Mouse (Mus musculus) heart, embryonic 12.5 days (tissue): ENCODE data around the gene Cd244a. TPM values are rescaled to one million over a fixed set of nuclear protein-coding genes. Genes with fewer than 3 reads are reported as not detected.

Experiments
- ATAC-seq: fragments of 200-750 bp; cut with Nextera tagmentation; 2 replicates; pipeline ENCODE4 v1.8.0; 2017; ENCODE audit warnings: moderate TSS enrichment, moderate library complexity; ENCODE audit not compliant: insufficient number of reproducible peaks, low FRiP score
- H3K27ac ChIP-seq: fragments of 300-500 bp; sonication (generic); 2 replicates; pipeline ENCODE4 v1.5.1; 2016; ENCODE audit warnings: mild to moderate bottlenecking, moderate library complexity; ENCODE audit not compliant: poor library complexity, severe bottlenecking
- H3K27me3 ChIP-seq: fragments of 300-500 bp; sonication (generic); replicated peaks from 2 replicates; pipeline ENCODE4 v1.6.1; 2016; ENCODE audit warnings: mild to moderate bottlenecking, moderate library complexity
- H3K36me3 ChIP-seq: fragments of 300-500 bp; sonication (generic); 2 replicates; pipeline ENCODE4 v1.6.1; 2016; ENCODE audit warnings: mild to moderate bottlenecking, moderate library complexity
- H3K4me1 ChIP-seq: fragments of 300-500 bp; sonication (generic); replicated peaks from 2 replicates; pipeline ENCODE4 v1.6.1; 2016; ENCODE audit warnings: mild to moderate bottlenecking
- H3K4me2 ChIP-seq: fragments of 300-500 bp; sonication (generic); 2 replicates; pipeline ENCODE4 v1.6.1; 2016; ENCODE audit warnings: mild to moderate bottlenecking, moderate library complexity
- H3K4me3 ChIP-seq: fragments of 300-500 bp; sonication (generic); 2 replicates; pipeline ENCODE4 v1.5.1; 2016; ENCODE audit warnings: mild to moderate bottlenecking
- H3K9ac ChIP-seq: fragments of 300-500 bp; sonication (generic); 2 replicates; pipeline ENCODE4 v1.6.1; 2016; ENCODE audit warnings: mild to moderate bottlenecking, moderate library complexity
- H3K9me3 ChIP-seq: fragments of 300-500 bp; sonication (generic); replicated peaks from 2 replicates; pipeline ENCODE4 v1.6.1; 2016; ENCODE audit warnings: mild to moderate bottlenecking, moderate library complexity
- WGBS: fragments of 180-500 bp; shearing (Covaris S2); methylation state at CpG from one replicate; pipeline ENCODE4 v1.1.7; 2016; 5-methylcytosine and 5-hydroxymethylcytosine counted together
- polyA plus RNA-seq: library from polyadenylated mRNA; unstranded; fragments of >200 nt; fragmentation: Nextera tagmentation; extraction: Ambion mirVana; gene quantifications from 2 replicates; pipeline ENCODE4 v1.2.1, GENCODE M21; 2016

Cd244a gene
- polyA plus RNA-seq, 1 experiment from 2014 or later = not detected

DNA sequence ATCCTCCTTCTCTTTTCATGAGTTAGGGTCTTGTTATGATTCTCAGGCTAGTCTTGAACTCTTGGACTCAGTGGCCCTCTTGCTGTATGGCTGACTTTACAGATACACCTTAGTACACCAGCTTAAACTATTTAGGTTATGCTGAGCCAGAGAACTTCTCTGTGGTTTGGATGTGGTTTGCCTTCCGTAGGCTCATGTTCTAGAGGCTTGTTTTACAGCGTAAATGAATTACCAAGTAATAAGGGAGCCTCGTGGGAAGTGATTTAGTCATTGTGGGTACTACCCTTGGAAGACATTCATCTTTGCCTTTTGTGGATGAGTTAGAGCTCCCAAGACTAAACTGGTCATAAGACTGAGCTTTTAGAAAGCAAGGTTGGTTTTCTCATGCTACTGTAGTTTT is 68.8 kb downstream of the Cd244a start:
- ATAC-seq = no peak
- H3K27me3 ChIP-seq = no peaks in the 10 kb centered on the region
- no peaks in the 10 kb centered on the region for H3K36me3 ChIP-seq
- H3K4me1 ChIP-seq = no peaks in the 10 kb centered on the region
- H3K27ac ChIP-seq = no peak overlapping the region
- no peak overlapping the region for H3K4me3 ChIP-seq
- WGBS = 81% methylated on average over 3 of the region's 3 CpGs
- no peak overlapping the region for H3K4me2 ChIP-seq
- no peak overlapping the region for H3K9ac ChIP-seq
- no peaks in the 10 kb centered on the region for H3K9me3 ChIP-seq

- WGBS = 66% methylated on average over 6 of the region's 6 CpGs
- Histone ChIP-seq H3K36me3 (no peaks in the 10 kb centered on the region), H3K9me3 (no peaks in the 10 kb centered on the region)
Measured at GRCm38 (mm10) chr1:171629168-171629567, 70.2 kb downstream of the Cd244a start.

GRCm38 (mm10) chr1:171630041-171630440 is 71.0 kb downstream of the Cd244a start:
- Histone ChIP-seq H3K9ac (no peak overlapping the region), H3K4me1 (no peaks in the 10 kb centered on the region)
- 76% methylated on average over 7 of the region's 7 CpGs for whole genome bisulfite sequencing

More at GRCm38 (mm10) chr1:171629168-171629567, 70.2 kb downstream of the Cd244a start:
- no peak overlapping the region for H3K27ac ChIP-seq
- H3K4me3 ChIP-seq = no peak overlapping the region
- no peak overlapping the region for H3K4me2 ChIP-seq
- no peak overlapping the region for H3K9ac ChIP-seq
- no peaks in the 10 kb centered on the region for H3K27me3 ChIP-seq
- ATAC-seq = no peak
- no peaks in the 10 kb centered on the region for H3K4me1 ChIP-seq

GRCm38 (mm10) chr1:171630912-171631311 is 71.9 kb downstream of the Cd244a start:
- Histone ChIP-seq H3K4me1 (no peaks in the 10 kb centered on the region), H3K4me3 (no peak overlapping the region), H3K27me3 (no peaks in the 10 kb centered on the region), H3K27ac (no peak overlapping the region), H3K36me3 (no peaks in the 10 kb centered on the region), H3K9ac (no peak overlapping the region), H3K4me2 (no peak overlapping the region), H3K9me3 (no peaks in the 10 kb centered on the region)
- 75% methylated on average over 4 of the region's 4 CpGs for WGBS
- ATAC-seq = no peak

More at GRCm38 (mm10) chr1:171630041-171630440, 71.0 kb downstream of the Cd244a start:
- Histone ChIP-seq H3K9me3 (no peaks in the 10 kb centered on the region), H3K4me3 (no peak overlapping the region), H3K27ac (no peak overlapping the region), H3K36me3 (no peaks in the 10 kb centered on the region), H3K4me2 (no peak overlapping the region), H3K27me3 (no peaks in the 10 kb centered on the region)
- ATAC-seq = no peak

DNA sequence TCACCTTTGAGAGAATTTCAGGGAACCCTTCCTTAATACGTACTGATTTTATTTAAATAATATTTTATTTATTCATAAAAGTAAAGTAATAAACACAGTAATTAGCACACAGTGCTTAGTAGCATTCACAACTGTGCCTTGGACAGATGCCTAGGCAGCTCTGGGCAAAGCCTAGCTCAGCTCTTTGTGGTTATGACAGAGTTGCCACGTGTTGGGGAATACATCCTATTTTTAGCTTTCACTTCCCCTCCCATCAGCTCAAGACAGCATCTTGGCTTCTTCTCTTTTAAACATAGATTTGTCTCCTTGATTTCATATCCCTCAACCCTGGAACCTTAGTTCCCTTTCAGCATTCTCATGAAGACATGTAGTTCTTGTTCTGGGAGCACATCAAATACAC is 72.5 kb downstream of the Cd244a start:
- 53% methylated on average over 2 of the region's 2 CpGs for WGBS
- Histone ChIP-seq H3K27me3 (no peaks in the 10 kb centered on the region), H3K4me3 (no peak overlapping the region), H3K9ac (no peak overlapping the region), H3K9me3 (no peaks in the 10 kb centered on the region), H3K4me1 (no peaks in the 10 kb centered on the region), H3K36me3 (no peaks in the 10 kb centered on the region), H3K4me2 (no peak overlapping the region), H3K27ac (no peak overlapping the region)
- no peak; the same call in 1 of the 2 replicates for ATAC-seq

- ATAC-seq = no peak
- no peaks in the 10 kb centered on the region for H3K9me3 ChIP-seq
- H3K27me3 ChIP-seq = no peaks in the 10 kb centered on the region
Measured at GRCm38 (mm10) chr1:171635696-171636095, 76.7 kb downstream of the Cd244a start.

DNA sequence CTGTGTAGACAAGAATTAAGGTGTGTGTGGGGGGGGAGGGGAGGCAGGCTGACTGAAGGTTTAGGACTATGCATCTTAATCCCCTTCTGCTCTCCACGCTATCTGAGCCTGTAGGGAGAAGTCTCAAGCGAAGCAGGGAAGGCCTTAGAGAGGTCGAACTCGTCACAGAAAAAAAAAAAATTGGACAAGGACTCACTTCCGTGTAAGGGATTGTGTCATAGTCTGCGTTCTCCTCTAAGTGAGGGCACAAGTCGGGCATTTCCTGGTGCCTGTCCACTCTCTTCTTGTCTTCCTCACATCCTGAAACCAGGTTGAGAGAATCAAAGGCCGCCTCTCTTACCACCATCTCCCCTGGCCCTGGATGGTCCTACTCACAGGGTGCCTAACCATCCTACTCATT is 78.1 kb downstream of the Cd244a start:
- no peak for ATAC-seq
- no peak overlapping the region for H3K4me2 ChIP-seq
- H3K36me3 ChIP-seq = no peaks in the 10 kb centered on the region
- H3K27ac ChIP-seq = no peak overlapping the region
- no peaks in the 10 kb centered on the region for H3K27me3 ChIP-seq
- H3K4me1 ChIP-seq = no peaks in the 10 kb centered on the region
- no peaks in the 10 kb centered on the region for H3K9me3 ChIP-seq
- no peak overlapping the region for H3K4me3 ChIP-seq
- 73% methylated on average over 8 of the region's 8 CpGs for WGBS
- H3K9ac ChIP-seq = no peak overlapping the region

More at GRCm38 (mm10) chr1:171635696-171636095, 76.7 kb downstream of the Cd244a start:
- no peak overlapping the region for H3K4me3 ChIP-seq
- no peaks in the 10 kb centered on the region for H3K36me3 ChIP-seq
- no peak overlapping the region for H3K4me2 ChIP-seq
- H3K27ac ChIP-seq = no peak overlapping the region
- 31% methylated on average over 6 of the region's 6 CpGs for WGBS
- H3K9ac ChIP-seq = no peak overlapping the region
- no peaks in the 10 kb centered on the region for H3K4me1 ChIP-seq

DNA sequence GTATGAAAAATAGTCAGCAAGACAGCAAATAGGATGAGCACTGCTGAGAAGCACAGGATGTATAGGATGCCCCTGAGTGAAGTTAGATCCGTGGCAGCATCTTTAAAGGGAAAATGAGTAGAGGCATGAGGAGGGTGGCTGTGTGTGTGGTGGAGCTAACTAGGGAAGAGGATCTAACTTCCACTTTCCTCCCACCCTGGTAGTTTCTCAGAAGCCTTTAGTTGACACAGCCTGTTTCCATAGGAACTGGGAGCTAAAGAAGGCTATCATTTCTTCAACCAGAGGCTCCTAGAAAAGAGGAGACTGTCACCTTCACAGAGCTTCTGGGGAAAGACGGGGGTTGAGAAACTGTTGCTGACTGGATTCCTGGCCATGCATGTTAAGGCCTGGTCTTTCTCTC is 79.7 kb downstream of the Cd244a start:
- H3K9me3 ChIP-seq = no peaks in the 10 kb centered on the region
- WGBS = 69% methylated on average over 2 of the region's 2 CpGs
- no peak overlapping the region for H3K4me2 ChIP-seq
- no peak for ATAC-seq
- no peak overlapping the region for H3K27ac ChIP-seq
- no peak overlapping the region for H3K9ac ChIP-seq
- H3K4me3 ChIP-seq = no peak overlapping the region
- no peaks in the 10 kb centered on the region for H3K36me3 ChIP-seq
- H3K27me3 ChIP-seq = no peaks in the 10 kb centered on the region
- no peaks in the 10 kb centered on the region for H3K4me1 ChIP-seq

GRCm38 (mm10) chr1:171640796-171641195 is 81.8 kb downstream of the Cd244a start:
- Histone ChIP-seq H3K4me3 (no peak overlapping the region), H3K27me3 (no peaks in the 10 kb centered on the region), H3K4me2 (no peak overlapping the region), H3K9ac (no peak overlapping the region), H3K27ac (no peak overlapping the region), H3K36me3 (no peaks in the 10 kb centered on the region), H3K4me1 (no peaks in the 10 kb centered on the region), H3K9me3 (no peaks in the 10 kb centered on the region)
- WGBS = 88% methylated on average over 6 of the region's 6 CpGs
- no peak for ATAC-seq

DNA sequence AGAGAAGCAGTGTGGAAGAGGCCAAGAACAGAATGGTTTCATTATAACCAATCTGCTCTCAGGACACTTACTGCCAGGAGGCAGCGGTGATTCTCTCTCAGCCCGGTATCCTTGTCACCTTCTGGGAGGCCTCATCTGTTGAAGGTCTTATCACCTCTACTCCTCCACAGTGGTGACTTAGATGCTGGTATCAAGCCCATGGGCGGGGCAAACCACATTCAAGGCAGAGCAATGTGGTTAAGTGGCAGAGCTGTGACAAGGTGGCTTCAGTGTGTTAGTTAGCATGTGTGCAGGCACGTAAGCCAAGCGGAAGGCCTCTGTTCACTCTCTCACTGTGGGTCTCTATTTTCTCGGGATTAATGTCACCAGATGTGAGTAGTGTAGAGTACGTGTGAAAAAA is 84.6 kb downstream of the Cd244a start:
- H3K27me3 ChIP-seq = no peaks in the 10 kb centered on the region
- H3K9ac ChIP-seq = no peak overlapping the region
- 43% methylated on average over 7 of the region's 7 CpGs for WGBS
- no peak for ATAC-seq
- no peaks in the 10 kb centered on the region for H3K4me1 ChIP-seq
- no peak overlapping the region for H3K27ac ChIP-seq
- H3K4me3 ChIP-seq = no peak overlapping the region
- no peak overlapping the region for H3K4me2 ChIP-seq
- H3K36me3 ChIP-seq = no peaks in the 10 kb centered on the region
- H3K9me3 ChIP-seq = no peaks in the 10 kb centered on the region

- H3K4me1 ChIP-seq = no peaks in the 10 kb centered on the region
- no peaks in the 10 kb centered on the region for H3K9me3 ChIP-seq
- WGBS = 57% methylated on average over 5 of the region's 5 CpGs
Measured at GRCm38 (mm10) chr1:171646429-171646940, 87.5 kb downstream of the Cd244a start.

DNA sequence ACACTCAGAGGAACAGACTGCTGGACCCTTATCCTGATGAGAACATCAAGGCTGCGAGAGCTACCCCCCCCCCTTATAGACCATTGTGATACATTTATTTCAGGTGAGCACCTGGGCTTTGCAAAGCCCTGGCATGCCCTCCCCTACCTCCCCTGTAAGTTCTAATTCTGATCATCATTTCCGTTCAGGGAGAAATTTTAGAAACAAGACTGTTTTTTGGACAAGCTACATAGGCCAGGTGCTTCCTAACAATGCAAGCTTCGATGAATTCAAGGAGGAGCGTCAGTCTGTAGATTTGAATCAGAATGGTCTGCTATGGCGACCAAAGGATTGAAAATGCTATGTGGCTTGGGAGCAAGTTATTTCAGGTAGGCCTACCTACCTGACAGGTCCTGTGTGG is 88.7 kb downstream of the Cd244a start:
- 74% methylated on average over 5 of the region's 5 CpGs for WGBS
- Histone ChIP-seq H3K9ac (no peak overlapping the region), H3K4me1 (no peaks in the 10 kb centered on the region), H3K27ac (no peak overlapping the region), H3K36me3 (no peaks in the 10 kb centered on the region), H3K27me3 (no peaks in the 10 kb centered on the region), H3K4me2 (no peak overlapping the region), H3K4me3 (no peak overlapping the region), H3K9me3 (no peaks in the 10 kb centered on the region)
- ATAC-seq = no peak

More at GRCm38 (mm10) chr1:171646429-171646940, 87.5 kb downstream of the Cd244a start:
- Histone ChIP-seq H3K4me3 (no peak overlapping the region), H3K4me2 (no peak overlapping the region), H3K27ac (no peak overlapping the region), H3K27me3 (no peaks in the 10 kb centered on the region), H3K9ac (no peak overlapping the region), H3K36me3 (no peaks in the 10 kb centered on the region)
- ATAC-seq = no peak
